Mouse (Mus musculus): ENCODE results near the gene Ube2o. TPM values are rescaled to one million over a fixed set of nuclear protein-coding genes. Genes with fewer than 3 reads are reported as not detected.

Ube2o gene
- polyA plus RNA-seq, 1 experiment, result 7.9 TPM

GRCm38 (mm10) chr11:116589574-116589973 lies 8.3 kb upstream of the Ube2o start:
- 62% methylated on average over 8 of the region's 8 CpGs for WGBS
- no peak for TF ChIP-seq CTCF (IDR thresholded peaks at IDR 0.05; ENCODE audit: extremely low read depth, insufficient read length, insufficient replicate concordance, low read depth, low read length)
- no peak for TF ChIP-seq POLR2A (IDR thresholded peaks at IDR 0.05; ENCODE audit: low read depth, low read length)
- Histone ChIP-seq H3K4me1 (ENCODE audit: control insufficient read depth, insufficient read depth, insufficient read length, low read length) (0 out of 2 replicates have a peak, but pooled peaks cover 2% of the 10 kb centered on the region), H3K27ac (ENCODE audit: insufficient read depth, low read depth, low read length) (no peak overlapping the region), H3K36me3 (ENCODE audit: control insufficient read depth, insufficient read depth, low read length) (no peaks in the 10 kb centered on the region), H3K4me3 (ENCODE audit: low read depth, low read length) (no peak overlapping the region), H3K27me3 (ENCODE audit: control insufficient read depth, insufficient read depth, low read length) (peaks cover 4% of the 10 kb centered on the region; the same call in 1 of the 2 replicates)

DNA sequence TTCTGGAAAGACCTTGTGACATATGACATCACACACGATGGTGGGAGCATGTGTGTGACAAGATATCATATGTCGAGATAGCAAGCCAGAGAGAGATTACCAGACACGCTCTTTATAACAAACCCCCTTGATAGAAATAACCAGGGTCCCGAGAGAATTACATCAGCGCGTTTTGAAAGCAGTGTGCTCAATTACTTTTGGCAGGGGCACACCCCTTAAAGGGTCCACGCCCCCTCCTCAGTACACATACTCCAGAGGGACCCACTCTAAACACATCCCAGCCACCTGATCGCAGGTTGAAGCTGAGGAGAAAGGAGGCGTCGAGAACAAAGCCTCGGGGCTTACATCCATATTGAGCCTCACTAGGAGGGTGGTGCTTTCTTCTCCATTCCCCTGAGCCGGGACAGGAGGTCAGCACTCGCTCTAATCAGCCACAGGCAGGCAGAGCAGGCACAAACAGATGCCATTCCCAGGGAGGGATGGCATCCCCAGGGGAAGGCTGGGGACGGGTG lies 7.8 kb upstream of the Ube2o start:
- no peak overlapping the region for H3K27ac ChIP-seq (ENCODE audit: insufficient read depth, low read depth, low read length)
- WGBS, result 31% methylated on average over 14 of the region's 14 CpGs
- TF ChIP-seq CTCF (IDR thresholded peaks at IDR 0.05; ENCODE audit: extremely low read depth, insufficient read length, insufficient replicate concordance, low read depth, low read length), result no peak
- no peak for TF ChIP-seq POLR2A (IDR thresholded peaks at IDR 0.05; ENCODE audit: low read depth, low read length)
- H3K4me1 ChIP-seq (ENCODE audit: control insufficient read depth, insufficient read depth, insufficient read length, low read length), result 0 out of 2 replicates have a peak, but pooled peaks cover 2% of the 10 kb centered on the region
- H3K36me3 ChIP-seq (ENCODE audit: control insufficient read depth, insufficient read depth, low read length), result no peaks in the 10 kb centered on the region
- H3K4me3 ChIP-seq (ENCODE audit: low read depth, low read length), result no peak overlapping the region
- peaks cover 4% of the 10 kb centered on the region; the same call in 1 of the 2 replicates for H3K27me3 ChIP-seq (ENCODE audit: control insufficient read depth, insufficient read depth, low read length)

- Histone ChIP-seq H3K4me1 (ENCODE audit: control insufficient read depth, insufficient read depth, insufficient read length, low read length) (0 out of 2 replicates have a peak, but pooled peaks cover 2% of the 10 kb centered on the region), H3K36me3 (ENCODE audit: control insufficient read depth, insufficient read depth, low read length) (no peaks in the 10 kb centered on the region), H3K27ac (ENCODE audit: insufficient read depth, low read depth, low read length) (no peak overlapping the region), H3K4me3 (ENCODE audit: low read depth, low read length) (no peak overlapping the region), H3K27me3 (ENCODE audit: control insufficient read depth, insufficient read depth, low read length) (peaks cover 4% of the 10 kb centered on the region; the same call in 1 of the 2 replicates)
- 24% methylated on average over 23 of the region's 23 CpGs for WGBS
- TF ChIP-seq CTCF (IDR thresholded peaks at IDR 0.05; ENCODE audit: extremely low read depth, insufficient read length, insufficient replicate concordance, low read depth, low read length) (peak; percentile 100), POLR2A (IDR thresholded peaks at IDR 0.05; ENCODE audit: low read depth, low read length) (peak; percentile 32; the same call in 1 of the 2 replicates)
Measured at GRCm38 (mm10) chr11:116586801-116587631, 5.8 kb upstream of the Ube2o start.

DNA sequence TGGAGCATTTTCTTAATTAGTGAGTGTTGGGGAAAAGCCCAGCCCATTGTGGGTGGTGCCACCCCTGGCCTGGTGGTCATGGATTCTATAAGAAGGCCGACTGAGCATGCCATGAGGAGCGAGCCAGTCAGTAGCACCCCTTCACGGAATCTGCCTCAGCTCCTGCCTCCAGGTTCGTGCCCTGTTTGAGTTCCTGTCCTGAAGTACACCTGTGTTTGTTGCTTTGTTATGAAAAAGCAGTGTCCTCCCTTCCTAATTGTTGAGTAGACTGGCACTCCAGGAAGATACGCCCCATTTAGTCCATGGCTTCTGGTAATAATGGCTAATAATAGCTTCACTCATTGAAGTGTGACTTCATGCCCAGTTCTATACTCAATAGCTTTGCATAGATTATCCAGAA lies 5.1 kb upstream of the Ube2o start, which contains the start of gene Aanat:
Gene Aanat (plus strand): TSS at position 123 of the 400 bp plus-strand sequence.
- no peak within 1 kb of the TSS for H3K4me3 ChIP-seq (ENCODE audit: low read depth, low read length)
- peaks cover 2% of the 10 kb centered on the region; the same call in 1 of the 2 replicates for H3K4me1 ChIP-seq (ENCODE audit: control insufficient read depth, insufficient read depth, insufficient read length, low read length)
- H3K36me3 ChIP-seq (ENCODE audit: control insufficient read depth, insufficient read depth, low read length), result no peaks in the 10 kb centered on the region
- H3K27me3 ChIP-seq (ENCODE audit: control insufficient read depth, insufficient read depth, low read length), result peaks cover 4% of the 10 kb centered on the region; the same call in 1 of the 2 replicates
- H3K27ac ChIP-seq (ENCODE audit: insufficient read depth, low read depth, low read length), result no peak within 1 kb of the TSS
- no peak for TF ChIP-seq CTCF (IDR thresholded peaks at IDR 0.05; ENCODE audit: extremely low read depth, insufficient read length, insufficient replicate concordance, low read depth, low read length)
- no peak for TF ChIP-seq POLR2A (IDR thresholded peaks at IDR 0.05; ENCODE audit: low read depth, low read length)
- 72% methylated on average over 5 of the region's 5 CpGs for WGBS

DNA sequence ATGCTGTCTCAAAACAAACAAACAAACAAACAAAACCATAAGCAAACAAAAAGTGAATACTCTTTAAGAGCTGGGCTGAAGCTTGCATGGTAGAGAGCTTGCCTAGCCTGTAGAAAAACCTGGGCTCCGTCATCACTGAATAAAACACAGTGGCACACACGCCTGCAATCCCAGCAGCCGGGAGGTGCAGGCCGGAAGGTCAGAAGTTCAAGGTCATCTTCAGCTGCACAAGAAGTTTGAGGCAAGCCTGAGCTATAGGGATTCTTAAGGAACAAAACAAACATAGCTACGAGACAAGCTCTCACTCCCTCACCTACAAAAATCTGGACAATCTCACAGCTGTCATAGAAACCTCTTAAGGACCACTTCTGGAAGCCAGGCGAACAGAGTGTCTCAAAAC lies 4.4 kb upstream of the Ube2o start:
- TF ChIP-seq POLR2A (IDR thresholded peaks at IDR 0.05; ENCODE audit: low read depth, low read length) (no peak), CTCF (IDR thresholded peaks at IDR 0.05; ENCODE audit: extremely low read depth, insufficient read length, insufficient replicate concordance, low read depth, low read length) (no peak)
- peaks cover 4% of the 10 kb centered on the region for H3K4me1 ChIP-seq (ENCODE audit: control insufficient read depth, insufficient read depth, insufficient read length, low read length)
- peaks cover 4% of the 10 kb centered on the region; the same call in 1 of the 2 replicates for H3K27me3 ChIP-seq (ENCODE audit: control insufficient read depth, insufficient read depth, low read length)
- WGBS, result 77% methylated on average over 6 of the region's 6 CpGs
- no peak overlapping the region for H3K4me3 ChIP-seq (ENCODE audit: low read depth, low read length)
- H3K27ac ChIP-seq (ENCODE audit: insufficient read depth, low read depth, low read length), result no peak overlapping the region
- no peaks in the 10 kb centered on the region for H3K36me3 ChIP-seq (ENCODE audit: control insufficient read depth, insufficient read depth, low read length)

DNA sequence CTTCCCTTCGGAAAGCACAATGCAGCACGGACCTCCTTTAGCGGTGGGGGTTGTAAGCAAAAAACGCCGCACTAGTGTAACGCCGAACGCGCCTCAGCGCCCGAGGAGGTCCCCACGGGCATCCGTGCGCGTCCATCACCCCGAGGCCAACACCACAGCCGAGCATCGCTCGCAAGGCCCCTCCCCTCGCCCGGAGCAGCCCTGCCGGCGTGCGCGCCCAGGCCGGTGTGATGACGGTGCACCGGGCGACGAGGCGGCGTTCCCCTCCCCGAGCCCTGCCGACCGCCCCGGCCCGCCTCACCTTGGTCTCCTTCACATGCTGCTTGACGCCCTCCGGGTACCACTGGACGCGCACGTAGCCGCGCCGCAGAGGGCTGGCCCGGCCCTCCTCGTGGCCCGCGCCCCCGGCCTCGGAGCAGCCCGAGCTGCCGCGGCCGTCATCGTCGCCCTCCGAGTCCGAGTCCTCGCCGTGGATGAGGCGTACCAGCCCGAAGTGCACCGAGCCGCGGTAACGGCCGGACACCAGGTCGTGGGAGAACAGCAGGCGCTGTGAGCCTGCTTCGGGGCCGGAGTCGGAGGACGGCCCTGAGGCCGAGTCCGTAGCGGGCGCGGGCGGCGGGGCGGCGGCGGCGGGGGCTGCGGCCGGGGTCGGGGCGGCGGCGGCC lies 404 bp downstream of the Ube2o start:
- 0 out of 2 replicates have a peak, but pooled peaks have one; percentile 9 for TF ChIP-seq POLR2A (IDR thresholded peaks at IDR 0.05; ENCODE audit: low read depth, low read length)
- TF ChIP-seq CTCF (IDR thresholded peaks at IDR 0.05; ENCODE audit: extremely low read depth, insufficient read length, insufficient replicate concordance, low read depth, low read length), result no peak
- peaks cover 6% of the 10 kb centered on the region for H3K4me1 ChIP-seq (ENCODE audit: control insufficient read depth, insufficient read depth, insufficient read length, low read length)
- WGBS, result under 1% methylated on average over 91 of the region's 91 CpGs
- 0 out of 2 replicates have a peak, but pooled peaks cover 3% of the 10 kb centered on the region for H3K27me3 ChIP-seq (ENCODE audit: control insufficient read depth, insufficient read depth, low read length)
- H3K27ac ChIP-seq (ENCODE audit: insufficient read depth, low read depth, low read length), result no peak overlapping the region
- H3K36me3 ChIP-seq (ENCODE audit: control insufficient read depth, insufficient read depth, low read length), result no peaks in the 10 kb centered on the region
- peak overlapping the region; percentile 99 for H3K4me3 ChIP-seq (ENCODE audit: low read depth, low read length)

All from small intestine, adult 2 months (tissue).